Mouse (Mus musculus) urinary bladder, adult 18-20 months (tissue): ENCODE data around the gene Dpep3.

Experiments
- DNase-seq, 2 experiments: peaks; one replicate each; pipeline ENCODE4 v3.0.0; 2022; ENCODE audit warnings: low spot score in 2 of 2, mixed read lengths in 2 of 2

Dpep3 gene

DNA sequence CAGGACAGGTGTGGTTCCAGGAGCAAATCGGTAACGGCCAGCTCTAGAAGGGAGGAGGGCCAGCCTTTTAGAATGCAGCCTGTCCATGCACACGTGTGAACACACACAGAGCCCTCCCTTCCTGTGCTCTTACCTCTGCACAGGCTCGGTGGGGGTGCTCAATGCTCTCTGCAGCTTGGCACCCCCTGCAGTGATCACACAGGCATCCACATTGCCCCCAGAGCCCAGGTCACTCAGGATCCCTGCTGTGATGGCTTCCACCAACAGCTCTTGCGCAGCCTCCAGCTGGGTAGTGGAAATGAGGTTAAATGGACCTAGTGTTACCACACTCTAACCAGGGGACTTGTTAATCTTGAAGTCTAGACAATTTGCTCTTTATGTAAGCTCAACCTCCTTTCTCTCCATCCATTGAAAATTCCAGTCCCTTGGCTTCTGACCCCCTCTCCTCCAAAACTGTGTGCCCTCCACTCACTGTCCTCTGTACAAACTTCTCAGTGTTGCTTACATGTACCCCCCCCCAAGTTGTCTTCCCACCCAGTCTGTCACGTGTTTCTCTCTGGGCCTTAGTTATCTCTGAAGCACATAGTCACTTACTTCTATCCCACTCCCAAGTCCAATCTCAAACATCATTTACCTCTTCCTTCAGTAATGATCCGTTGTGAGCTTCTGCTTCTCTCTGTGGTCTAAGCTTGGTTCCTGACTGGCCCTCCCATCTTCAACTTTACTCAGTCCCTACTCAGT lies 43.2 kb downstream of the Dpep3 start:
- DNase-seq = no peak

- no peak for DNase-seq
Measured at GRCm38 (mm10) chr8:105935105-105935504, 44.1 kb downstream of the Dpep3 start.

DNA sequence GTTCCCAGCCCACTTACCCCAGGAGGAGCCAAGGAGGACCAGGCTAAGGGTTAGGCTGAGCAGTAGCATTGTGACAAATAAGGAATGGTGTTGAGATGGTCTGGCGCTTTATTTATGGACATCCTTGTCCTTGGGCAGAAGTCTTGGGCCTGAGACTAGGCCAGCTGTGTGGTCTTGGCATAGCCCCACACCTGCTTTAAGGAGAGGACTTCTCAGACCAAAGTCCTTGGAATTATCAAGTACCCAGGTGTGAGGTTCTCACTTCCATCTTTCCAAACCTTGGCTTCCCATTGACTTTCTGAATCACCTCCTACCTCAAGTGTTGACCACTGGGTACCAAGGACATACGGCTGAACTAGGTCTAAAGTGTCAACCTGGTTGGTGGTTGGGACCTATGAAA lies 45.5 kb downstream of the Dpep3 start, which contains the start of gene Ctrl:
TSS of gene Ctrl (minus strand) at position 101 of the 400 bp plus-strand sequence.
- no peak for DNase-seq

DNA sequence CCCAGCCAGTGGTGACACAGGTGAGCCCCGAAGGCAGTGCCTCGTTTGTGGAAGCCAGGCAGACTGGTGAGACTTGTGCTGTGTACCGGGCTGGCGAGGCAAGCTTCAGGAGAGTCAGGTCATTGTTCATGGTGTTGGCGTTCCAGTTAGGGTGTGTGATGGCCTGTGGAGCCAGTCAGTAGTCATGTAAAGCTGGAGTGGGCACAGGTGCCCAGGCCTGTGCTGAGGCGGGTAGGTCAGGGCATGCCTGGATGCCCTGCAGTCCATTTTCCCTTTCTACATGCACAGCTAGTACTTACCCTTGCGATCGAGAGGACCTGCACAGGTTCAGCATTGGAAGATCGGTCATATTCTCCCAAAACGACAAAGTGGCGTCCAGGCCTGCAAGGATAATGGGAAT lies 46.7 kb downstream of the Dpep3 start:
- DNase-seq = no peak

DNA sequence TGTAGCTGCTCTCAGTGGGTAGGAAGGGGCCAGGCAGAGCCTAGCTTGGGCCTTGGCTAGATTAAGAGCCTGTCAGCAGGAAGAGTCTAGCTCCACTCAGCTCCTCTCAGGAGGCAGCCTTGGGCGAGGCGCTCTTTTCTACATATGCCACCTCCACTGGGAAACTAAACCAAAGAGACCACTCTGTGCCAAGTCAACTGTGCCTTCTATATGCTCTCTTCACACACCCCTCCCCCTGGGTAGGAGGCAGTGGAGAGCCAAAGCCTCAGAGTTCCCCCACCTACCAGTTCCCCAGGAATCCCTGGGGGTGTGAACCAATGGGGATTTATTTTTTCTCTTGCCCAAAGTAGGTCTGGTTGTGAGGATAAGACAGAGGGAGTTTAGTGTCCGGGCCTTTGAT lies 48.0 kb downstream of the Dpep3 start:
- no peak for DNase-seq

- peak; percentile 55 to 80 for DNase-seq
Measured at GRCm38 (mm10) chr8:105930602-105931001, 48.6 kb downstream of the Dpep3 start.

GRCm38 (mm10) chr8:105925123-105925522 lies 54.1 kb downstream of the Dpep3 start:
- DNase-seq = no peak
